Mouse (Mus musculus): ENCODE measurements around the gene Dsel. TPM values are rescaled to one million over a fixed set of nuclear protein-coding genes. Genes with fewer than 3 reads are reported as not detected.

The Dsel gene
- 1 to 10 TPM; 3.5 to 3.9 TPM for total RNA-seq (2023)

GRCm38 (mm10) chr1:111864779-111865165, at the start of gene Dsel:
Dsel (minus strand) TSS chr1:111864918.

